Mouse (Mus musculus) cerebellum, adult 18-20 months (tissue): ENCODE measurements around the gene Habp4.

Experiments
- DNase-seq, 2 experiments: peaks; one replicate each; pipeline ENCODE4 v3.0.0; 2021

Gene Habp4

DNA sequence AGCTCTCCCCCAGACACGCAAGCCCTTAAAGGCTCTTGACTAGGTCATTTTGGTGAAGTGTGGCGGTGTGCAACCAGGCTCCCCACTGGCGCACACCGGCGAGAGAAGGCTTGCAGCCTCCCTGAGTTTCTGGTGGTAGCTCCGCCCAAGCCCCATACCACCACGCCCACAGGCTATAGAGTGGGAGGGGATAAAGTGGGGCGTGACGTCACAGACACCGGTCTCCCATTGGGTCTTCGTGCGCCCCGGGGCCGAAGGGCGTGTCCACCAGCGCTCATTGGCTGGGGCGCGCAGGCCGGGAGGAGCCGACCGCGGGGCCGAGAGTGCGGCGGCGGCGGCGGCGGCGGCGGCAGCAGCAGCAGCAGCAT lies at the start of gene Habp4:
Habp4 (plus strand) TSS at position 277 of the 368 bp plus-strand sequence.
- peak; percentile 98 to 99 for DNase-seq

DNA sequence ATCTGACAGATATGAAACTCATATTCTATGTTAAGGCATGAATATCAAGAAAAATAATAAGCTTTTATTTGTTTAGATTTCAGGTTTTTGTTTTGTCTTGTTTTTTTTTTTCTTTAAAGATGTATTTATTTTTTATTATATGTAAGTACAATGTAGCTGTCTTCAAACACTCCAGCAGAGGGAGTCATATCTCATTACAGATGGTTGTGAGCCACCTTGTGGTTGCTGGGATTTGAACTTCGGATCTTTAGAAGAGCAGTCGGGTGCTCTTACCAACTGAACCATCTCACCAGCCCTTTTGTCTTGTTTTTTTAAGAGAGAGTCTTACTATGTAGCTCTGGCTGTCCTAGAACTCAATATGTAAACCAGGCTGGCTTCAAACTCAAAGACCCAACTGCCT lies 44.2 kb upstream of the Habp4 start:
- DNase-seq = no peak

DNA sequence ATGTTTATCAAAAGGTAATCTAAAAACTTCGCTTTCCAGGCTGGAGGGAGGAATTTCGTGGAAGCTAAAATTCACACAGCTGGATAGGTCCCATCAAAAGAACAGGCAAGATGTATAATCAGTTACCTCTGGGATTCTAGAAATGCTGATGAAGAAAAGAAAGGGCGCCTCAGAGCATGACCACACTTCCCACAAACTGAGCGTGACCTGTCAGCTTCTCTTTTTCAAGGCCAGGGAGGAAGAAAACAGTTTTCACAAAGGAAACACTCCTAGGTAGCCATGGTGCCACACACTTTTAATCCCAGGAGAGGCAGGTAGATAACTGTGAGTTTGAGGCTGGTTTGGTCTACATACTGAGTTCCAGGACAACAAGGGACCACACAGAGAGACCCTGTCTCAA lies 40.9 kb upstream of the Habp4 start:
- DNase-seq = no peak

DNA sequence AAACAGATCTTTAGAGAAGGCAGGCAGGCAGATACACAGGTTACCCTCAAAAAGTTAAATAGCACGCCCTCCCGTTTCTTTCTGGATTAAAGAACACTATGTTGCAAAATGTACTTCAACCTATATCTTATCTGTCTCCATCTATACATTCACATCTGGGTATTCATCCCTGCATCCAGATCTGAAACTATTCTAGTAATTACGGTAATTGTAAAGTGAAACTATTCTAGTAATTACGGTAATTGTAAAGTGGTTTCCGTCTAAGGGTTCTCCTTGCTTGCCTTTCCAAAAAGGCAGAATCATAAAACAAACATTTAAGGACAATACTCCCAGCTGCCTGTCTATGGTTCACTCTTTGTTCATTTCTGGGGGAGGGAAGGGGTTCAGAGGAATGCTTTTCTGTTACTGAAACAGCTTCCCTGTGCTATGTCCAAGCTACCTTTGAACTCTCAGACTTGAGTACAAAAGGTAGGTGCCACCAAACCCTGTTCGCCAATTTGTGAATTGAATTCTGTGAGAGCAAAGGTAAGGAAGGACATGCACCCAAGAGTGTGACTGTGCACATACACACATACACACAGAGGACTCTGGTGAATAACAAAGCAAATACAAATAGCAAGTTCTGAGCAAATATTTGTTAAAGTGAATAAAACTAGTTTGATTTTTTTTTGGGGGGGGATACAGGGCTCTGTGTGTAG lies 38.0 kb upstream of the Habp4 start:
- no peak for DNase-seq

DNA sequence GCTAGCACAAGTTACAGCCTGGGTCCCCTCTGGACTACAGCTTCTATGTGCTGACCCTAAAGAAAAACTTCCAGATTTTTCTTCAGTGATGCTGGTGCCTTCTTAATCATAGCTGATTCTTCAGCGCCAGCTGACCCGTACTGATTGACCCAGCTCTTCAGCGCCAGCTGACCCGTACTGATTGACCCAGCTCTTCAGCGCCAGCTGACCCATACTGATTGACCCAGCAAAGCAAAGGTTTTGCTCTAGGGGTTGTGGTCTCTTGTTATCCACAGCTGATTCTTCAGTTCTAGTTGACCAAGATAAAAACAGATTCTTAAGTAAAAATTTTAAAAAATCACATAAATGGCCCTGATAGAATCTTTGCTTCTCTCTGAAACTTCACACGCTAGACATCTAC lies 36.7 kb upstream of the Habp4 start:
- no peak for DNase-seq

DNA sequence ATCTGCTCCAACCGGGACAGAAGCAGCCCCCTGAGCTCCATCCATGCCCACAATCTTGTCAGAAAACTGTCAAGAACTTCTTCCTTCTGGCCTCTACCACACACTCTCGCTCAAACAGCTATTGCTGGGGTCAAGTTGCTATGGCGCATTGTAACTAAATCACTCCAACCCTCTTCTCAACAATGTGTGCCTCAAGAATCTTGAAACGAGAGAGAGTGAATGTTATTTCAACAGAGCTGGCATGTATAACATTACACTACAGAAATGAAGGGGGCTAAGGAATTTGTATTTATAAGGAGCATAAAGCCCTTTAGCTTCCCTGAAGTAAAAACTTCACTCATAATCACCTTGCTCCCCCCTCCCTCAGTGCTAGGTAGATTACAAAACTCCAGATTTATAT lies 35.3 kb upstream of the Habp4 start:
- DNase-seq = no peak

DNA sequence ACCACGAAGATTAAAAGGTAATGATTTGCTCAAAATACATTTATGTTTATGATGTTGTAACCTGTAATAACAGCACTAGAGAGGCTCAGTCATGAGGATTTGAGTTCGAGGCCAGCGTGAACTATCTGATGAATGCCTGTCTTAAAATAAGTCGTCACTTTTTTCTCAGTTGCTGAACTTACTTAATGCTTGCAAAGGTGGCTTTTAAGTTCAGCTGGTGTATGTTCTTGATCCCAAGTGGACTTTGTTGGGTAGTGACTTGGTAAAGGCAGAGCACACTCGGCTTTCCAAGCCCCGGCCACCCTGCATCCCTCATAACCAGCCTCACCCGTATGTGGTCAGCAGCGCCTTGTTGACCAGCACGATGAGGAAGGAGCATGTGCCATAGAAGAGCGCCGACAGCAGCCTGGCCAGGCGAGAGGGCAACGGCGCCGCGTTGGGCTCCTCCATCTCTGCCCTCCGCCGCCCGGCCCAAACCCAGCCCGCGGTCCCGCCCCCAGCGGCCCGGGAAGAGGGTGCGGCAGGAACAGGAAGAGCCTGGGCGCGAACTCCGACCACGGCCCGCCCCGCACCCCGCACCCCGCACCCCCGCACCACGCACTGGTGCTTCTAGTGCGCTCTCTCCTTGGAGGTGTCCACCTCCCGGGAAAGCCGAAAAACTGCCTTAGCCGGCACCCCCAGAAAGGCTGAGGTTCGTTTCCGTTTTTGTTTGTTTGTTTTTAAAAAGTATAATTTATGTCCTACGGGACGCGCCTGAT lies 32.6 kb upstream of the Habp4 start, which contains the start of gene Slc35d2:
Slc35d2 (minus strand) TSS at position 511 of the 758 bp plus-strand sequence.
- peak; percentile 24 to 33 for DNase-seq

DNA sequence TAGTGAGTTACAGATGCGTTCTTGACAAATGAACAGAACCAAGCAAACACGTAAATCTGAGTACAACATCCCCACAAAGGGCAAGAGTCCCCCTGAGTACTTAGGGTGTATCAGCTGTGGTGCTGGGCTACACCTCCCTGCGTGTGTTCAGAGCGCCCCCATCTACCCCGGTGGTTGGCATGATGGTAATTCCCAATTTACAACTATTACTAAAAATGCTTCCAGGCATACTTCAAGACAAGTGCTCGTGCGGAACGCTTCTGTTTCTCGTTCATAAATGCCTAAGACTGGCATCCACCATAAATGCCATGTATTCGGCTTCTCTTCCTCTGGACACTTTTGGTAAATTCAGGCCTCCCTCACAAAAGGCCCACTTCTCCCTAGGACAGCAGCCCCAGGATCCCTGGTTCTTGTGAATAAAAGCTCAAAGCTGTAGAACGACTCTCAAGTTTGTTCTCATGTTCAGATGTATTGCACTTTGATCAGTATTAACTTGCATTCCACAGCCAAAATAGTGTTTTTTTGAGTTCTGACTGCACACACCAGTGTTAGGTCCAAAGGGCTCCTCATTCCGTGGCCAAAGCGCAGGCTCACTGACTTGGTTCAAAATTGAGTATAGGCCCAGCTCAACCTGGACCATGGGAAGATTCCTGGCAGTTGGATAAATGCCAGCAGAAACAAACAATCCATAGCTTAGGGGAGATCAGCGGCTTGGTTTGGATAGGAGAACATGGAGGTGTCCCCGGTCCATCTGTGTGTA lies 31.8 kb upstream of the Habp4 start:
- DNase-seq = peak; percentile 19 to 26

DNA sequence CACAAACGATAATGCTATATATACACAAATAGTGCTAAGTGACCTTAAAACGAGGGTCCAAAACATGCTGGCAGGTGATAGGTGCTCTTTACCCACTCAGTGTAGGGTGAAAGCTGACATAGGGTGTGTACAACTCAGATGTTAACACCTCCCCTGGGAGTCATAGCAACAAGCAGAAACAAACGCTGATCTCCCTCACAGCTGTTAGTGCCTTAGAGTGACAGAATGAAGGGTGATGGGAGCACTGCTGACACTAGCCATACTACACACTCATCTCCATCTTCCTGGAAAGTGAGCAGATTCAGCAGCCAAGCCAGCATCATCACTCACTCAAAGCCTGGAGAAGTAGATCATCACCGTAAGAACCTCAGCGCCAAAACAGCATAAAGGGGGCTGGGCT lies 11.5 kb upstream of the Habp4 start:
- DNase-seq = no peak

DNA sequence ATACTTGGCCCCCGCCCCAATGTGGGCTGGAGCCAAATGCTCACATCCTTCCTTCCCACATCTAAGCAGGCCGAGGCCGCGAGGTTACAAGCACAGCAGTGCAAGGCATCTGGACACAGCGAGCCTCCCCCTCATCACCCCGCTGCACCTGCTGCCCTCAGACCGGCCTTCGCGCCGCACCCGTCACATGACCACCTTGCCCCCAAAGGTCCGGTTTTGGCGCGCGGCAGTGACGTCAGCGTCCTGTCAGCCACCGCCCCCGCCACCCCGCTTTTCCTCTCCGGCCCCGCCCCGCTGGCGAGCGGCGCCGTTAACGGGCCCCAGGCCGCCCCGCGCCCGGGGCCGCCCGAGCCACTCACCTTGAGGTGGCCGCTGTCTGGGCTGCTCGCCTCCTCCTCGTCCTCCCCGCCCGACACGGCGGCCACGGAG lies 9.4 kb upstream of the Habp4 start:
- peak; percentile 88 to 89 for DNase-seq

DNA sequence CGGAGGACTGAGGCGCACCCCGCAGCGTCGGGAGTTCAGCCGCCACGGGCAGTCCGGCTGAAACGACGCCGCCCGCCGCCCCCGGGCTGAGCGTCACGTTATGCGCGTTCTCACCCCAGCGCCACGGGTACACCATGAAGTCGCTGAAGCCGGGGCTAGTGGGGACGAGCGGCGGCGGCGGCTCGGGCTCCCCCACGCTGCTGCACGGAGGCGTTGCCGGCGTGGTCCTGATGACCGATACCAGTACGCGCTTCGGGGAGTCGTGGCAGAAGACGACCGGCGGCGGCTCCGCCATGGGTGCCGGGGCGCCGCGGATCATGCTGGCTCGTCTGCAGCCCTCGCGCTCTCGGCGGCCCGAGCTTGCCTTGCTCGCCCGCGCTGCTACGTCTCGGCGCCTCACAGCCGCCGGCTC lies 8.9 kb upstream of the Habp4 start:
- DNase-seq = no peak

DNA sequence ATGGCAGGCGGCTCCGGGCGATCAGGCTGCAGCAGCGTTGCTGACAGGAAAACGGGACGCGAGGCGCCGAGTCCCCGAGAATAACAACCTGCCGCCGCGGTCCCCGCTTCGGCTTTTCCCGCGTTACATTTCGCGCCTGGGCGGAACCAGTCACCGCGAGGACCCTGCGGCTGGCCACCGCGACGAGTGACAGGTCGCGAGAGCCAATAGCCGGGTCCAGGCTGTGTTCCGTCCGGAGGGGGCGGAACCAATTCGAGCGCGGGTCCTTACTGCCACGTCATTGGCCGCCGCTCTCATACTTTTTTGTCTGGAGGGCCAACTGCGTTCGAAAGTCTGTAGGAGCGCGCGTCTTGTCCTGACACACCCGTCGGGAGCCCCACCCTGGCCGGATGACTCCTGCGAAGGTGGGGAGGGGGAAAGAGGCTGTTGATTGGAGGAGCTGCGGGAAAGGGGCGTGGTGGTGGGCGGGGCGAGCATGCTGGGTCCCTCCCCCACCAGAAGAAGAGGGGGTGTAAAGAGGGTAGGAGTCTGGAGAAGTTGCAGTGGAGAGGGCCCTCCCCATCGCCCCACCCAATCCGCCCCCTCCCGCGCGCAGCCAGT lies 8.4 kb upstream of the Habp4 start, which contains the start of gene Zfp367:
Zfp367 (minus strand) TSS at position 120 of the 600 bp plus-strand sequence.
- peak; percentile 94 to 97 for DNase-seq

DNA sequence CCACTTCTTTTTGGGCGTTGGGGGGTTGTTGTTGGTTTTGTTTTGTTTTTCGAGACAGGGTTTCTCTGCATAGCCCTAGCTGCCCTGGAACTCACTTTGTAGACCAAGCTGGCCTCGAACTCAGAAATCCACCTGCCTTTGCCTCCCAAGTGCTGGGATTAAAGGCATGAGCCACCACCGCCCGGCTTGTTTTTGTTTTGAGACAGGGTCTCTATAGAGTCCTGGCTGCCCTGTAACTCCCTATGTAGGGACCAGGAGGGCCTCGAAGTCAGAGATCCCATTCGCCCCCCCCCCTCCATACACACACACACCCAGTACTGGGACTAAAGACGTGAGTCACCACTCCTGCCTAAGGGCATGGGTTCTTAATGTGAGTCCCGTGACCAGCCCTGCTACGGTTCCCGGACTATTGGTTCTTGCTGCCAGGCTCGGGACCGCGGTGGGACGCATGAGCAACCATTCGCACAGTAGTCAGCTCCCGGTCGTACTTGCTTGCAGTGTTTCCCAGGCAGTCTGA lies 7.8 kb upstream of the Habp4 start:
- DNase-seq = peak; percentile 36 to 37

DNA sequence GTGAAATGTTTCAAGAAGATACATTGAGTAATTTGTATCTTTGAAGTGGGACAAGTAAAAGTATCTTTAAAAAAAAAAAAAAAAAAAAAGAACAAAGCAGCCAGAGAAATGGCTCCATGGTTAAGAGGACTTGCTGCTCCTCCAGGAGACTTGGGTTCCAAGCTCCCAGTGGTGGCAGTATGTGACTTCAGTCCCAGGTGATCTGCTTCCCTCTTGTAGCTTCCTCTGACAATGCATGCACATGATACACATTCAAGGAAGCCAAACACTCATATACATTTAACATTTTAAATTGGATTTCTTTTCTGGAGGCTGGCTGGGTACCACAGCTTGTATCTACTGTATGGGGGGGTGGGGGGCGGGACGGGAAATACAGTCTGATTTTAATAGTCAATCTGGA lies 7.0 kb upstream of the Habp4 start:
- no peak for DNase-seq

DNA sequence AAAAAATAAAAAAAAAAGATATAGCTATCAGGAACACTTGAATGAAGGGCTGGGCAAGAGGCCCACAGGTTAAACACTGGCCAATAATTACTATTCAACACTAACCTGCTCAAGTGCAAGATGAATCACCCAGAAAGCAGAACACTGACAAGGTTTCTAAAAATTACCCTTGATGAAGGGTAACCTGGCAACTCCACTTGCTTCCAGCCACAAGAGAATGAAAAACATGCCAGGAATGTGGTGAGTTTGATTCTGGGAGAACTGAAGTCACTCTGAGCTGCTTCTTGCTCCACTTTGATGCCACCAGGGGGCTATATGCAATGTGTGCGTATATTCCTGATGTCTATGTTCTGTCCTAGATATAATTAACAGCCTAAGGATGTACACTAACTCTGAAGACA lies 6.5 kb upstream of the Habp4 start:
- DNase-seq = no peak

DNA sequence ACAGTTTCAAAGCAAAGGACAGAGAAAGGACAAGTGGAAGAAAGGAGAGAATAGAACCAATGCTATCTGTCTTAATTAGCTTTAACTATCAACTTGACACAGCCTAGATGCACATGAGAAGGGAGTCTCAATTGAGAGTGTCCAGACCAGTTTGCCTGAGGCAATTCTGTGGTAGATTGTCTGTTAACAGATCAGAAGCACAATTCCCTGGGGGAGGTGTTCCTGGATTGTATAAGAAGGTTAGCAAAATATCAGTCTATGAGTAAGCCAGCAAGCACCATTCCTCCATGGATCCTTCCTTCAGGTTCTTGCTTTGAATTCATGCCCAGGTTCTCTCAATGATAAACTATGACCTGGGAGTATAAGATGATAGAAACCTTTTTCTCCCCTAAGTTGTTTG lies 4.7 kb upstream of the Habp4 start:
- no peak for DNase-seq

DNA sequence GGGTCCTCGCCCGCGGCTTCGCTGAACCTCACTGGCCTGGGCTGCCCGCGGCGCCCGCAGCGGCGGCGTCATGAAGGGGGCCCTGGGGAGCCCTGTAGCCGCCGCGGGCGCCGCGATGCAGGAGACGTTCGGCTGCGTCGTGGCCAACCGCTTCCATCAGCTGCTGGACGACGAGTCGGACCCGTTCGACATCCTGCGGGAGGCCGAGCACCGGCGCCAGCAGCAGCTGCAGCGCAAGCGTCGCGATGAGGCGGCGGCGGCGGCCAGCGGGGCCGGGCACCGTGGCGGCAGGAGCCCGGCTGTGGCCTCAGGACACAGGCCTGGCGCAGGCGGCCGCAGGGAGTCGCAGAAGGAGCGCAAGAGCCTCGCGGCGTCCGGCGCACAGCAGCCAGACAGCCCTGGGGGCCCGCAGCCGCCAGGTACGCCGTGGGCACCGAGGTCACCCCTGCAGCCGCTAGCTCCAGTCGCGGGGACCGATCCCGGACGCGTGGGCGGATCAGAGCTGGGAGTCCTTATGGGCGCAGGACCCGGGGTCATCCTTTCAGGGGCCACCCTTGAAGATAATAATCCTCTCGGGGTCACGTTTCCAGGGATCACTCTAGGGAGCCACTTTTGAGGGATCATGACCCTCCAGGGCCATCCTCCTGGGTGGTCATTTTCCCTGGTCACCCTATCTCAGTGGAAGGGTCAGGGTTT lies 440 bp downstream of the Habp4 start:
- DNase-seq = peak in 1 of 2 experiments; percentile 48

DNA sequence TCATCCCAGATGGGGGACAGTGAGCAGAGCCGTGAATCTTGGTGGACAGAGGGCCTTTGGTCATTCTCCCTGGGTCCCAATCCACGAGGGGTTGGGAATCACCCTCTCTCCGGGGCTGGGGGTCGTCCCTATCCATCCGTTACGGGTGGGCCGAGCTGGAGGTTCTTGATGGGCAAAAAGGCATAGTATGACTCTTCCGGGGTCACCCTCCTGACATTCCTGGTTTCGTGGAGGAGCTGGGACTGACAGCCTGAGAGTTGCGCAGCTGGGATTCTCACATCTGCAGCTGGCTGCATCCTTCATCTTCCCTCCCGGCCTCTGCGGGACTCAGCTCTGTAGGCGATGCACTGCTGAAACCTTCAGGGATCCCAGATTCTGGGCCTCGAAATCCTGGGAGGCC lies 1.0 kb downstream of the Habp4 start:
- DNase-seq = peak; percentile 14 to 35

DNA sequence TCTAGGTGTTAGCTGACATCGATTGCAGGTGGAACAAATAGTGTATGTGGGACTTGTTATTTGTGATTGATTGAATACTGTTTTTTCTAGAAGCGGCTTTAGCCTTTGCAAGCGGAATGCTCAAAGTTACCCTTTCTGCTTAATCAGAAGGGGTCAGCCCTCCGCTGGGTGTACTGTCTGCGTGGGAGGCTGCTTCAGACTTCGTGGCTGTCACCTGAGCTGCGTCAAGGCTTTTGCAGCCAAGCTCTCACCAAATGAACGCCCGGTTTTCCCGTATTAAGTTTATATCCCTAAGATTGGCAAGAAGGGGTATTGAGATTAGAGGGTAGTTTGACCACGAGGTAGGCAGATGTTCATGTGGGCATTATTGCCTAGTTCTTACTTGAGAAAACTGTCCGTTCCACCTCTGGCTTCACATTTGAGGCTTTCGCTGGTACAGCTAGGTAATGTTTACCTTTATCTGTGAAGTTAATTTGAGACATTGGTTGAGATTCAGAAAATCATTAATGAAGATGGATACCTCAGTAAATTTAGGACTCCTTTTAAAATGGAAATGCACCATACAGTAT lies 1.6 kb downstream of the Habp4 start:
- no peak for DNase-seq

DNA sequence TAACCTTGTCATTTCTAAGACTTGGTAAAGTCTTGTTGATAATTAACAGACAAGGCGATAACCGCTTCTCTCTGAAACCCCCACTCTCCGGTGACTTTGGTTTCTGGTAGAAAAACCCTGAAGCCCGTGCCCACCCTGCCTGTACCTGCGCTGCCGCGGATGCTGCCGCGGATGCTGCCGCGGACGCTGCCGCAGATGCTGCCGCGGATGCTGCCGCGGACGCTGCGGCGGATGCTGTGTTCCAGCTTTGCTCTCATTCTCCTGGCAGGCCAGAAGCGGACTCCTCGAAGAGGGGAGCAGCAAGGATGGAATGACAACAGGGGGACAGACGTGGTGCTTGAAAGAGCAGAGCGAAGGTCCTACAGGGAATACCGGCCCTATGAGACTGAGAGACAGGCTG lies 8.1 kb downstream of the Habp4 start:
- DNase-seq = no peak

DNA sequence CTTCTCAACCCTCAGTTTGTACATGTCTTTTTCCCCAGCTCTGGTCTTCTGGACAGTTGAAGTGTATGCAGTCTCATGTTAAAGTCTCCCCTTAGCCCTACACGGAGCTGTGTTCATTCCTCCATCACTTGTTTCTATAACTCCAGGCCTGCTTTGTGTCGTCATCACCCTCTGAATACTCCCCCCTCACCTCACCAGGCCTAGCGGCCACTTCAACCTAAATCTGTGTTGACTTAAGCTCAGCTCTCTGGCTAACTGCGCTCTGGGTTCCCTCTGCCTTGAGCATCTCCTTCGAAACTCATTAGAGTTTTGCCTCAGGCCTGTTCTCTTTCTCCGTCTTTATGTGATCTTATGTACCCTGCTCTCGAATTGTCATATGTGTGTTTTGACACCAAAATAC lies 16.4 kb downstream of the Habp4 start:
- no peak for DNase-seq
